Mouse (Mus musculus): ENCODE results near the gene Gm15155. TPM values are rescaled to one million over a fixed set of nuclear protein-coding genes. Genes with fewer than 3 reads are reported as not detected.

Gene Gm15155
- polyA plus RNA-seq, 1 experiment from 2014 or later: 0.58 TPM

Other genes with a start within 250 kb of the Gm15155 start
- gene Ptchd1, start 927 bp upstream of the Gm15155 start, polyA plus RNA-seq (2015; fragmentation: Nextera tagmentation; extraction: Ambion mirVana): 12.6 and 13.9 TPM in 2 replicates

Measured in hindbrain, embryonic 16.5 days (tissue).